Mouse (Mus musculus): Measurements from ENCODE around the gene Tenm4. TPM values are rescaled to one million over a fixed set of nuclear protein-coding genes. Genes with fewer than 3 reads are reported as not detected.

Tenm4 gene
- total and polyA plus RNA-seq, 3 experiments, result 9.2 to 15.2 TPM; not detected in 1

DNA sequence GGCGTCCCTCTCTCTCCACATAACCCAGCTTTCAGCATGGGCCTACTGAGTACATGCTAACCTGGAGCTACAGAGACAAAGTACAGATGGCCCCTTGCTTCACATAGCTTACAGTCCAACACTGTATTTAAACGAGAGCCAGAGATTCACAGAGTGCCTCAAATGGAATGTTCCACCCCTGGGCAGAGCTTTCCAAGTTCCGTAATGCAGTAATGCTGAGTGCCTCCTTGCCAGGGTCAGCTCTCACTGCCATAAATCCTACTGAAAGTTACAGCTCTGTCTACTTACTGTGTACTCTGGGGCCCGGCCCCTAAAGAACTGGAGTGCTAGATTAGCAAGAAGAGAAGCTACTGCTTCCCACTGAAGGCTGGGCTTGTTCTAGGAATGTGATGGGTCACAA lies 23.6 kb upstream of the Tenm4 start:
- DNase-seq (ENCODE audit: low read depth, low spot score), result no peak
- Histone ChIP-seq H3K4me1 (ENCODE audit: control insufficient read depth in 1 of 2, insufficient read depth in 2 of 2, low read length in 2 of 2) (no peaks in the 10 kb centered on the region), H3K79me2 (ENCODE audit: control insufficient read depth, insufficient read depth, low read length, poor library complexity) (no peaks in the 10 kb centered on the region), H3K9me3 (replicated peaks; ENCODE audit: insufficient read depth, low read length) (no peaks in the 10 kb centered on the region), H3K9ac (ENCODE audit: control insufficient read depth, low read depth, low read length, poor library complexity, severe bottlenecking) (no peak overlapping the region), H3K36me3 (ENCODE audit: control insufficient read depth in 1 of 2, insufficient read depth in 2 of 2, low read length in 2 of 2) (no peaks in the 10 kb centered on the region), H3K27ac (ENCODE audit: control insufficient read depth, low read depth, low read length) (no peak overlapping the region), H3K4me3 (ENCODE audit: control insufficient read depth in 1 of 2, insufficient read depth in 1 of 2, low read depth in 2 of 2, low read length in 2 of 2) (no peak overlapping the region), H3K27me3 (ENCODE audit: control insufficient read depth in 1 of 2, insufficient read depth in 2 of 2, low read length in 2 of 2) (no peaks in the 10 kb centered on the region)
- no peak for TF ChIP-seq E2F4 (IDR thresholded peaks at IDR 0.05; ENCODE audit: borderline replicate concordance, low read depth, low read length)
- TF ChIP-seq ZC3H11A (IDR thresholded peaks at IDR 0.05; ENCODE audit: low read depth, low read length), result no peak
- no peak for TF ChIP-seq USF1 (IDR thresholded peaks at IDR 0.05; ENCODE audit: low read depth, low read length)

DNA sequence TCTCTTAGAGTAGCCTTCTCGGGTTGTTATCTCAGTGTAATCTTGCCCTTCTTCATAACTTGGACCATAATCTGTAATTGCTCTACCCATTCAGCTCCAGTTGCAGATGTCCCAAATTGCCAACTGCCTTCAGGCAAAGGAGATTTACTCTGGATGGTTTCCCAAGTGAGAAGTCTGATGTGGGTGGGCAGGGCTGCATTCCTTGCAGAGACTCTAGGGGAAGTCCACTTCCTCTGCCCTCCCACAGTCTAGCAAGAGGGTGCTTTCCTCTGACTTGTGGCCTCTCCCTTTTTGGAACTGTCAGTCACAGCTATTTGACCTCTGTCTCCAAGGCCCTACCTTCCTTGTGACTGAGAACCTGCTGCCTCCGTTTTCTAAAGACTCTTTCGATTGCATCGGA lies 22.9 kb upstream of the Tenm4 start:
- DNase-seq (ENCODE audit: low read depth, low spot score), result no peak
- no peaks in the 10 kb centered on the region for H3K27me3 ChIP-seq (ENCODE audit: control insufficient read depth in 1 of 2, insufficient read depth in 2 of 2, low read length in 2 of 2)
- H3K27ac ChIP-seq (ENCODE audit: control insufficient read depth, low read depth, low read length), result no peak overlapping the region
- no peak overlapping the region for H3K4me3 ChIP-seq (ENCODE audit: control insufficient read depth in 1 of 2, insufficient read depth in 1 of 2, low read depth in 2 of 2, low read length in 2 of 2)
- no peaks in the 10 kb centered on the region for H3K4me1 ChIP-seq (ENCODE audit: control insufficient read depth in 1 of 2, insufficient read depth in 2 of 2, low read length in 2 of 2)
- no peak overlapping the region for H3K9ac ChIP-seq (ENCODE audit: control insufficient read depth, low read depth, low read length, poor library complexity, severe bottlenecking)
- TF ChIP-seq CHD2 (IDR thresholded peaks at IDR 0.05; ENCODE audit: low read length) (no peak), SIN3A (IDR thresholded peaks at IDR 0.05; ENCODE audit: low read length) (no peak), HCFC1 (IDR thresholded peaks at IDR 0.05; ENCODE audit: low read depth, low read length) (no peak), E2F4 (IDR thresholded peaks at IDR 0.05; ENCODE audit: borderline replicate concordance, low read depth, low read length) (no peak), ZKSCAN1 (IDR thresholded peaks at IDR 0.05; ENCODE audit: low read depth, low read length) (no peak), UBTF (IDR thresholded peaks at IDR 0.05; ENCODE audit: borderline replicate concordance, insufficient read depth, low read depth, low read length) (no peak), USF2 (IDR thresholded peaks at IDR 0.05; ENCODE audit: borderline replicate concordance in 1 of 2, insufficient read depth in 1 of 2, low read depth in 1 of 2, low read length in 2 of 2) (no peak), MYC (IDR thresholded peaks at IDR 0.05; ENCODE audit: low read depth, low read length) (no peak), CHD1 (IDR thresholded peaks at IDR 0.05; ENCODE audit: low read depth, low read length) (no peak), NRF1 (IDR thresholded peaks at IDR 0.05; ENCODE audit: insufficient read depth, low read depth, low read length, poor library complexity, severe bottlenecking) (no peak), RAD21 (IDR thresholded peaks at IDR 0.05; ENCODE audit: low read depth, low read length) (no peak), USF1 (IDR thresholded peaks at IDR 0.05; ENCODE audit: low read depth, low read length) (no peak), KAT2A (conservative IDR thresholded peaks at IDR 0.05; ENCODE audit: low read depth, low read length) (no peak), ELF1 (IDR thresholded peaks at IDR 0.05; ENCODE audit: low read depth, low read length) (no peak), ZC3H11A (IDR thresholded peaks at IDR 0.05; ENCODE audit: low read depth, low read length) (no peak), ETS1 (IDR thresholded peaks at IDR 0.05; ENCODE audit: low read depth, low read length) (no peak)
- no peaks in the 10 kb centered on the region for H3K36me3 ChIP-seq (ENCODE audit: control insufficient read depth in 1 of 2, insufficient read depth in 2 of 2, low read length in 2 of 2)
- H3K79me2 ChIP-seq (ENCODE audit: control insufficient read depth, insufficient read depth, low read length, poor library complexity), result no peaks in the 10 kb centered on the region
- no peaks in the 10 kb centered on the region for H3K9me3 ChIP-seq (replicated peaks; ENCODE audit: insufficient read depth, low read length)
